Mouse (Mus musculus): ENCODE results near the gene Ftcd. TPM values are rescaled to one million over a fixed set of nuclear protein-coding genes. Genes with fewer than 3 reads are reported as not detected.

The Ftcd gene
- not detected for polyA plus RNA-seq (2012; fragmentation: generic; extraction: Trizol)
- long read RNA-seq, experiment 1, result 0 reads
- long read RNA-seq, experiment 2, result 0 reads

DNA sequence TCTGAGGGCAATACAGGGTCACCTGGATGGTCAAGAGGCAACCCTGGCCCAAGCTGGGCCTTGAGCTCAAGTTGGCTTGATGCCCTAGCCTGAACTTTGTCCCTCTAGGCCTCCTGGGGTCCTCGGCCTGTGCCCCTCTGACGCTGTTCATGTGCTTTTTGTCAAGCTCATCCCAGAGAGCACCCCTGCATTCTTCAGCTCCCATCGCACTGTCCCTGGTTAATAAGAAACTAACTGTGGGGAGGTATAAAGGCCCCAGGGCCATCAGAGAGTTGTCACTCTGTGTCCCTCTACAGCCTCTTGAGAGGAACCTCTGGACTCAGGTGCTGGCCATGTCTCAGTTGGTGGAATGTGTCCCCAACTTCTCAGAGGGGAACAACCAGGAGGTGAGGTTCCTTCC is at the start of gene Ftcd:
Gene Ftcd, plus strand, starts transcription at position 275 of the 400 bp plus-strand sequence.
- Histone ChIP-seq H3K79me2 (ENCODE audit: control insufficient read depth, insufficient read depth) (no peaks in the 10 kb centered on the region), H3K79me3 (ENCODE audit: low read depth) (no peaks in the 10 kb centered on the region), H3K27me3 (ENCODE audit: control insufficient read depth, insufficient read depth, insufficient read length) (peaks cover 6% of the 10 kb centered on the region), H3K4me3 (ENCODE audit: insufficient read depth, poor library complexity, severe bottlenecking) (no peak within 1 kb of the TSS), H3ac (ENCODE audit: control insufficient read depth, insufficient read length, low read depth) (no peak within 1 kb of the TSS), H3K36me3 (ENCODE audit: control insufficient read depth, insufficient read depth) (no peaks in the 10 kb centered on the region)
- TF ChIP-seq CTCF (IDR thresholded peaks at IDR 0.05; ENCODE audit: control insufficient read depth, insufficient read depth, insufficient read length) (no peak), MAX (IDR thresholded peaks at IDR 0.05) (no peak), MYOG (IDR thresholded peaks at IDR 0.05; ENCODE audit: control insufficient read depth, extremely low read depth, insufficient read length) (no peak), MYOD1 (IDR thresholded peaks at IDR 0.05; ENCODE audit: control insufficient read depth, insufficient read length, low read depth) (no peak)

DNA sequence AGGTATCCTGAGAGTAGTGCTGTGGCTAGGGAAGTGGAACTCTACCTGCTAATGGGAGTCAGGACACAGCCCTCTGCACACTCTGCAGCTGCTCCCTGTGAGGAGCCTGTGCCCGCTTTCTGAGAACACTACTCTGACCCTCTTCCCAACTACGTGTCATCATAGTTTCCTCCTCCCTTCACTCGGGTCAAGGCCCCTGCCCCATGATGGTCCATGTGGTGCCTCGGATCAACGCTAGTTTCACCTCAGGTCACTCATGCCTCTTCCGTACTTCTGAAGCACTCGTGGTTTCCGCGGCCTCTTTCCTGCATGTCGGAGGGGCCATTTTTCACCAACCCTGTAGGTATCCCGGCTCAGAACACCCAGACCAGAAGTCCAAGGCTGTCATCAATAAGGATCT is 44.5 kb upstream of the Ftcd start:
- H3K27me3 ChIP-seq (ENCODE audit: control insufficient read depth, insufficient read depth, insufficient read length), result no peaks in the 10 kb centered on the region
- H3K4me3 ChIP-seq (ENCODE audit: insufficient read depth, poor library complexity, severe bottlenecking), result peak overlapping the region; percentile 19
- H3K79me3 ChIP-seq (ENCODE audit: low read depth), result no peaks in the 10 kb centered on the region
- TF ChIP-seq USF1 (IDR thresholded peaks at IDR 0.05; ENCODE audit: low read depth) (no peak), MYOG (IDR thresholded peaks at IDR 0.05; ENCODE audit: control insufficient read depth, extremely low read depth, insufficient read length) (no peak), CTCF (IDR thresholded peaks at IDR 0.05; ENCODE audit: control insufficient read depth, insufficient read depth, insufficient read length) (no peak), FOSL1 (IDR thresholded peaks at IDR 0.05; ENCODE audit: insufficient read depth, low read length, poor library complexity, severe bottlenecking) (no peak), MAX (IDR thresholded peaks at IDR 0.05) (no peak), CEBPB (IDR thresholded peaks at IDR 0.05; ENCODE audit: low read depth) (no peak), MYOD1 (IDR thresholded peaks at IDR 0.05; ENCODE audit: control insufficient read depth, insufficient read length, low read depth) (no peak)
- H3K79me2 ChIP-seq (ENCODE audit: control insufficient read depth, insufficient read depth), result peaks cover 12% of the 10 kb centered on the region
- H3K36me3 ChIP-seq (ENCODE audit: control insufficient read depth, insufficient read depth), result peaks cover 17% of the 10 kb centered on the region
- peak overlapping the region; percentile 36 for H3ac ChIP-seq (ENCODE audit: control insufficient read depth, insufficient read length, low read depth)

DNA sequence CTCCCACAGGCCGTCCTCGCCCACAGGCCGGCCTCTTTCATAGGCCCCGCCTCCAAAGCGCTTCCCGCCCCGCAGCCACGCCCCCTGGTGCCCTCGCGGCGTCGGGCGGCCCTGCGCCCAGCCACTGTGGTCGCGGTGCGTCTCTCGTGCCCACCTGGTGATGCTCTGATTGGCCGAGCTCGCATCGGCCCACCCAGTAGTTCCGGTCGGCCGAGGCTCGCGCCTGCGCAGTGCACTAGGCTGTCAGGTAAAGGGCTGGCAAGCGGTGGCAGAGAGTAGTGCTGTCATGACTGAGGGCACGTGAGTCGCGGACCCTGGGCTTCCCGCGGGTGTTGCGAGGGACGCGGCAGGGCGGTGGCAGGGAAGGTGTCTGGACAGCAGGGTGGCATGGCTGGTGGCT is 44.1 kb upstream of the Ftcd start, which contains the start of gene Lss:
Gene Lss, plus strand, starts transcription at position 214 of the 400 bp plus-strand sequence.
- Histone ChIP-seq H3ac (ENCODE audit: control insufficient read depth, insufficient read length, low read depth) (peak within 1 kb of the TSS; percentile 37), H3K79me2 (ENCODE audit: control insufficient read depth, insufficient read depth) (peaks cover 12% of the 10 kb centered on the region), H3K4me3 (ENCODE audit: insufficient read depth, poor library complexity, severe bottlenecking) (peak within 1 kb of the TSS; percentile 61), H3K36me3 (ENCODE audit: control insufficient read depth, insufficient read depth) (peaks cover 17% of the 10 kb centered on the region), H3K27me3 (ENCODE audit: control insufficient read depth, insufficient read depth, insufficient read length) (no peaks in the 10 kb centered on the region), H3K79me3 (ENCODE audit: low read depth) (no peaks in the 10 kb centered on the region)
- TF ChIP-seq MAX (IDR thresholded peaks at IDR 0.05) (peak; percentile 43), CEBPB (IDR thresholded peaks at IDR 0.05; ENCODE audit: low read depth) (no peak), USF1 (IDR thresholded peaks at IDR 0.05; ENCODE audit: low read depth) (peak; percentile 48), MYOD1 (IDR thresholded peaks at IDR 0.05; ENCODE audit: control insufficient read depth, insufficient read length, low read depth) (no peak)

DNA sequence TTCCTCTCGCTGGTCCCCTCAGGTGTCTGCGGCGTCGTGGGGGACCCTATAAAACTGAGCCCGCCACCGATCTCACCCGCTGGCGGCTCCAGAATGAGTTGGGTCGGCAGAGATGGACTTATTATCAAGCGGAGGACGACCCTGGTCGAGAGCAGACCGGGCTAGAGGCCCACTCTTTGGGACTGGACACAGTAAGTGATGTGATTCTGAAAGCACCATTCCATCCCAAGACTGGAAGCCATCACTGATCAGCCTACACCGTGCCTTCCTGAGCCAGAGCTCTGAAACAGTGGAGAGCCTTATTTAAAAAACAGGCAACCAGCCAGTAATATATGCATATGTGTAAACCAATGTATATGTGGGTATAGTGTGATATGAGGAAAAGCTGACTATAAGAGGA is 43.6 kb upstream of the Ftcd start:
- peak overlapping the region; percentile 37 for H3ac ChIP-seq (ENCODE audit: control insufficient read depth, insufficient read length, low read depth)
- peaks cover 12% of the 10 kb centered on the region for H3K79me2 ChIP-seq (ENCODE audit: control insufficient read depth, insufficient read depth)
- no peak for TF ChIP-seq CEBPB (IDR thresholded peaks at IDR 0.05; ENCODE audit: low read depth)
- TF ChIP-seq USF1 (IDR thresholded peaks at IDR 0.05; ENCODE audit: low read depth), result no peak
- TF ChIP-seq MAX (IDR thresholded peaks at IDR 0.05), result no peak
- no peak for TF ChIP-seq MYOG (IDR thresholded peaks at IDR 0.05; ENCODE audit: control insufficient read depth, extremely low read depth, insufficient read length)
- TF ChIP-seq MYOD1 (IDR thresholded peaks at IDR 0.05; ENCODE audit: control insufficient read depth, insufficient read length, low read depth), result no peak
- no peak for TF ChIP-seq CTCF (IDR thresholded peaks at IDR 0.05; ENCODE audit: control insufficient read depth, insufficient read depth, insufficient read length)
- TF ChIP-seq FOSL1 (IDR thresholded peaks at IDR 0.05; ENCODE audit: insufficient read depth, low read length, poor library complexity, severe bottlenecking), result no peak
- H3K4me3 ChIP-seq (ENCODE audit: insufficient read depth, poor library complexity, severe bottlenecking), result peak overlapping the region; percentile 61
- H3K27me3 ChIP-seq (ENCODE audit: control insufficient read depth, insufficient read depth, insufficient read length), result no peaks in the 10 kb centered on the region
- H3K36me3 ChIP-seq (ENCODE audit: control insufficient read depth, insufficient read depth), result peaks cover 22% of the 10 kb centered on the region
- no peaks in the 10 kb centered on the region for H3K79me3 ChIP-seq (ENCODE audit: low read depth)

DNA sequence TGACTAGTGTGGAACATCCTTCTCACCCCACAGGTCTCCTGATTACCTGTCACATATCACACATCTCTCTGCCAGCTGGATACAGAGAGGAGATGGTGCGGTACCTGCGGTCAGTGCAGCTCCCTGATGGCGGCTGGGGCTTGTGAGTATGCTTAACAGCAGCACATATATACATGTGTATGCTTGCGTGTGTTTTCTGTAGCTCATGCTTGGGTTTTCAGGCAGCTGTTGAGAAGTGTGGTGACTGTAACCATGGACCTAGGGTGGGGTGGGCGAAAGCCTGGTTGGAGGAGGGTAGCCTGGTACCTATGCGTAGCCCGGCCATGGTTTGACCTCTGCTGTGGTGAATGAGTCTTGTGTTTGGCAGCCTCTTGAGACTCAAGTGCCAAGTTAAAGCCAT is 39.9 kb upstream of the Ftcd start:
- H3K27me3 ChIP-seq (ENCODE audit: control insufficient read depth, insufficient read depth, insufficient read length), result no peaks in the 10 kb centered on the region
- H3K79me2 ChIP-seq (ENCODE audit: control insufficient read depth, insufficient read depth), result peaks cover 12% of the 10 kb centered on the region
- no peak overlapping the region for H3K4me3 ChIP-seq (ENCODE audit: insufficient read depth, poor library complexity, severe bottlenecking)
- no peak for TF ChIP-seq USF1 (IDR thresholded peaks at IDR 0.05; ENCODE audit: low read depth)
- TF ChIP-seq FOSL1 (IDR thresholded peaks at IDR 0.05; ENCODE audit: insufficient read depth, low read length, poor library complexity, severe bottlenecking), result no peak
- TF ChIP-seq CTCF (IDR thresholded peaks at IDR 0.05; ENCODE audit: control insufficient read depth, insufficient read depth, insufficient read length), result no peak
- H3K36me3 ChIP-seq (ENCODE audit: control insufficient read depth, insufficient read depth), result peaks cover 54% of the 10 kb centered on the region
- H3K79me3 ChIP-seq (ENCODE audit: low read depth), result no peaks in the 10 kb centered on the region
- H3ac ChIP-seq (ENCODE audit: control insufficient read depth, insufficient read length, low read depth), result no peak overlapping the region

DNA sequence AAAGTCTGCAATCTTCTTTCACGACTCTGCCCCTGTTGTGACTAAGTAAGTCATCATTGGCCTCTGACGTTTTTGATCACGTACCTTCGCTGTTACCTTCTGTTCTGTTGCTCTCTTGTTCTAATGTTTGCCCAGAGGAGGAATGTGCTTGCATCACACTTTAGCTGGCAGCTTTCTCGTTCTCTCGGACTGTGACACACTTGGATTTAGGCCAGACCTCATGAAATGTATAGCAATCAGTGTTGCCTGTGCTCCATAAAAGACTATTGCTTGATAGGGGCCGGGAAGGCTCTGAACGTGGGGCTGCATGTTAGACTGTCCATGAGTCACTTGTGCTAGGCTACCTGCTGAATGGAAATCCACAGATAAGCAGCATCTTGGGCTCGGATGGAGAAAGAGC is 37.8 kb upstream of the Ftcd start:
- Histone ChIP-seq H3K27me3 (ENCODE audit: control insufficient read depth, insufficient read depth, insufficient read length) (no peaks in the 10 kb centered on the region), H3K79me3 (ENCODE audit: low read depth) (no peaks in the 10 kb centered on the region), H3K36me3 (ENCODE audit: control insufficient read depth, insufficient read depth) (peaks cover 74% of the 10 kb centered on the region), H3ac (ENCODE audit: control insufficient read depth, insufficient read length, low read depth) (no peak overlapping the region), H3K4me3 (ENCODE audit: insufficient read depth, poor library complexity, severe bottlenecking) (no peak overlapping the region), H3K79me2 (ENCODE audit: control insufficient read depth, insufficient read depth) (peaks cover 9% of the 10 kb centered on the region)
- no peak for TF ChIP-seq CTCF (IDR thresholded peaks at IDR 0.05; ENCODE audit: control insufficient read depth, insufficient read depth, insufficient read length)
- TF ChIP-seq CEBPB (IDR thresholded peaks at IDR 0.05; ENCODE audit: low read depth), result no peak
- no peak for TF ChIP-seq MAX (IDR thresholded peaks at IDR 0.05)
- TF ChIP-seq MYOG (IDR thresholded peaks at IDR 0.05; ENCODE audit: control insufficient read depth, extremely low read depth, insufficient read length), result no peak
- TF ChIP-seq MYOD1 (IDR thresholded peaks at IDR 0.05; ENCODE audit: control insufficient read depth, insufficient read length, low read depth), result no peak
- no peak for TF ChIP-seq USF1 (IDR thresholded peaks at IDR 0.05; ENCODE audit: low read depth)
